Mouse (Mus musculus) G1E (cell line): ENCODE data around the gene Abcg5. TPM values are rescaled to one million over a fixed set of nuclear protein-coding genes. Genes with fewer than 3 reads are reported as not detected.

Experiments used
- ATAC-seq: 2 replicates; pipeline ENCODE4 v1.8.0; 2016; ENCODE audit warnings: mild to moderate bottlenecking; ENCODE audit not compliant: insufficient number of reproducible peaks, poor library complexity, low FRiP score, severe bottlenecking; ENCODE audit errors: extremely low read depth
- DNase-seq: peaks from one replicate; pipeline ENCODE4 v3.0.0; 2012; ENCODE audit warnings: low spot score
- H3K27me3 ChIP-seq: 2 replicates; pipeline ENCODE4 v1.6.1; 2012; ENCODE audit warnings: mild to moderate bottlenecking, low read length, inconsistent platforms; ENCODE audit not compliant: insufficient read depth
- H3K36me3 ChIP-seq: replicated peaks from 2 replicates; pipeline ENCODE3; 2012; ENCODE audit warnings: mild to moderate bottlenecking, inconsistent platforms
- H3K4me1 ChIP-seq: 2 replicates; pipeline ENCODE4 v1.6.1; 2012; ENCODE audit warnings: low read depth, low read length, inconsistent platforms, mixed read lengths; ENCODE audit not compliant: insufficient read depth
- H3K4me3 ChIP-seq: 2 replicates; pipeline ENCODE4 v1.5.1; 2012; ENCODE audit warnings: low read depth, mild to moderate bottlenecking, inconsistent platforms, low read length, moderate library complexity, mixed read lengths
- H3K9me3 ChIP-seq: replicated peaks from 2 replicates; pipeline ENCODE4 v1.6.1; 2012; ENCODE audit warnings: inconsistent platforms
- CTCF ChIP-seq: IDR thresholded peaks from 2 replicates; pipeline ENCODE4 v1.5.1; 2012; ENCODE audit warnings: low read depth, low read length, inconsistent platforms, mixed read lengths
- GATA1 ChIP-seq: IDR thresholded peaks from 2 replicates; pipeline ENCODE4 v1.6.1; 2012; ENCODE audit warnings: borderline replicate concordance, low read length, inconsistent platforms, mixed read lengths
- GATA2 ChIP-seq: IDR thresholded peaks from 2 replicates; pipeline ENCODE4 v1.6.1; 2012; ENCODE audit warnings: low read depth, low read length, inconsistent platforms, borderline replicate concordance
- POLR2AphosphoS5 ChIP-seq: IDR thresholded peaks from 2 replicates; pipeline ENCODE4 v1.6.1; 2012; ENCODE audit warnings: low read depth, low read length, inconsistent platforms; ENCODE audit not compliant: insufficient replicate concordance
- TAL1 ChIP-seq: conservative IDR thresholded peaks from 2 replicates; pipeline ENCODE4 v1.6.1; 2012; ENCODE audit warnings: low read depth, low read length, inconsistent platforms, mixed read lengths
- polyA plus RNA-seq: library from polyadenylated mRNA; stranded (reverse); fragments of >175 nt; gene quantifications from 2 replicates; pipeline ENCODE4 v1.2.3, GENCODE M21; 2012
- total RNA-seq, 2 experiments: library from RNA; stranded (forward) in 1 of 2; stranded (reverse) in 1 of 2; fragments of 200-1000 nt in 1 of 2; fragments of >200 nt in 1 of 2; fragmentation: Nextera tagmentation in 1 of 2; gene quantifications; 2 replicates each; pipeline ENCODE4 v1.2.3; 2014 to 2017

Gene Abcg5
- total and polyA plus RNA-seq, 3 experiments, result 0.16 TPM; not detected in 2

DNA sequence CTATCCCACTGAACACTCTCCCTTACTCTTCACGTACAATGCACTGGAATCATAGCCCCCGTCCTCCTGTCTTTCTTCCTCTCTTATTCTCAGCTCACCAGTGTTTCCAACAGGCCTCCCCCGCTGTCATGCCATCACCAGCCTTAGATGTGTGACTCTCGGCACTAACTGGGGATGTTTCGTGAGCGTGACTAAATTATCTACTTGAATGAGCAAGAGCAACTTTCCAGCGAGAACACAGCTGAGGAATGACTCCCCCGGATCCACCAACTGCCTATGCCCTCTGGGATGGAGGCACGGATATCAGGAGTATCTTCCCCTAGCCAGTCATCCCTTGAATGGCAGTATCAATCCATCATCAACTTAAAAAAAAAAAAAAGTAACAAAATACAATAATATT is 41.2 kb upstream of the Abcg5 start:
- ATAC-seq (no peak), DNase-seq (no peak)
- no peaks in the 10 kb centered on the region for H3K27me3 ChIP-seq
- TF ChIP-seq TAL1, result no peak
- no peak for TF ChIP-seq GATA2
- TF ChIP-seq POLR2AphosphoS5, result no peak
- TF ChIP-seq GATA1, result no peak
- TF ChIP-seq CTCF, result no peak
- peaks cover 91% of the 10 kb centered on the region for H3K36me3 ChIP-seq
- H3K4me1 ChIP-seq, result peaks cover 13% of the 10 kb centered on the region
- no peaks in the 10 kb centered on the region for H3K9me3 ChIP-seq
- no peak overlapping the region for H3K4me3 ChIP-seq

GRCm38 (mm10) chr17:84719105-84719504 is 36.3 kb upstream of the Abcg5 start:
- H3K9me3 ChIP-seq, result no peaks in the 10 kb centered on the region
- ATAC-seq (no peak), DNase-seq (no peak)
- H3K36me3 ChIP-seq, result peaks cover 86% of the 10 kb centered on the region
- TF ChIP-seq TAL1 (no peak), CTCF (no peak), GATA2 (no peak), GATA1 (no peak)
- H3K4me1 ChIP-seq, result peaks cover 4% of the 10 kb centered on the region; the same call in 1 of the 2 replicates
- H3K27me3 ChIP-seq, result no peaks in the 10 kb centered on the region
- H3K4me3 ChIP-seq, result no peak overlapping the region

DNA sequence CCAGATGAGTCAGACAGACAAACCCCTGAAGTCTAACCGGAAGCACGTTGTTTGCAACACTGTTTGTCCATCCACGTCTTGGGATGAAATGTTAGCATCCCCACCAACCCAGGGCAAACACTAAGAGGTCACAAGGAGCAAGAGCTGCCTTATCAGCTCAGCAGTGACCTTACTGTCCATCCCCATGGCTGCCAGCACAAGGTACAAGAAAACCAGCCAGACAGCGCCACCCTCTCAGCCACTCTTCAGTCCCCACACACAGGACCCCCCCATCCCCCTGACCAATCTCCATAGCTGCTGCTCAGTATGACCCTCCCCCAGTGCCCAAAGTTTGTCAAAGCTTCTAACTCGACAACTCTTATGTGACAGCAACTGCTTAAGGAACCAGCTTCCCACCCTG is 34.6 kb upstream of the Abcg5 start:
- Histone ChIP-seq H3K4me1 (peaks cover 4% of the 10 kb centered on the region; the same call in 1 of the 2 replicates), H3K9me3 (no peaks in the 10 kb centered on the region), H3K4me3 (no peak overlapping the region), H3K27me3 (no peaks in the 10 kb centered on the region), H3K36me3 (peaks cover 87% of the 10 kb centered on the region)
- DNase-seq, result no peak
- no peak for TF ChIP-seq POLR2AphosphoS5
- no peak for TF ChIP-seq GATA2
- TF ChIP-seq TAL1, result no peak
- no peak for TF ChIP-seq GATA1
- TF ChIP-seq CTCF, result no peak
- ATAC-seq, result no peak

DNA sequence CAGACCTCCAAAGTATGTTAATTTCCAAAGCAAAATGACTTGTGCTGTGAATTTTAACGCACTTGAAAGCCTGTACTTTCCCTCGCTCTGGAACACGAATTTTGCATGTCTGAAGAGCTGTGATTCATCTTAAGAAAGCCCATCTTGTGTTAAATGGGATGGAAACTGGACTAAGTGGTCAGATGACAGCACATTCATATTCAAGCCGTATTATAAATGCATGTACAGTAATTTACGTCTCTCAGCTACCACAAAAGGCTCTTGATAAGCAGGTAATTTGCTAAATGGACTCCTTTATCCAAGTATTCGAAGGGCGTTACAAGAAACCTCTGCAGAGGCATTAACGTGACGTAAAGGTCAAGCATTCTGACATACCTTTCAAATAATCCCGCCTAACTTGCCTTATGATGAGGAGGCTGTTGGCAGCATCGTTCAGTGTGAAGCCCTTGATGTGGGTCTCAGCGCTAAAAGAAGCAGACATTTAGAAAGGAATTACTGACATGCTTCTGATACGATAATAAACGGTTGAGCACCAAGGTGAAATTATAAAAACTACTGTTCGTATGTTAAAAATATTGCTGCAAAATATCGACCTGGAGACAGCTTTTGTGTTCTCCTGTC is 33.6 kb upstream of the Abcg5 start:
- ATAC-seq (no peak), DNase-seq (no peak)
- Histone ChIP-seq H3K36me3 (peaks cover 87% of the 10 kb centered on the region), H3K9me3 (no peaks in the 10 kb centered on the region), H3K27me3 (no peaks in the 10 kb centered on the region), H3K4me1 (peaks cover 4% of the 10 kb centered on the region; the same call in 1 of the 2 replicates), H3K4me3 (no peak overlapping the region)
- TF ChIP-seq CTCF (no peak), POLR2AphosphoS5 (no peak), GATA2 (no peak), GATA1 (no peak), TAL1 (no peak)

DNA sequence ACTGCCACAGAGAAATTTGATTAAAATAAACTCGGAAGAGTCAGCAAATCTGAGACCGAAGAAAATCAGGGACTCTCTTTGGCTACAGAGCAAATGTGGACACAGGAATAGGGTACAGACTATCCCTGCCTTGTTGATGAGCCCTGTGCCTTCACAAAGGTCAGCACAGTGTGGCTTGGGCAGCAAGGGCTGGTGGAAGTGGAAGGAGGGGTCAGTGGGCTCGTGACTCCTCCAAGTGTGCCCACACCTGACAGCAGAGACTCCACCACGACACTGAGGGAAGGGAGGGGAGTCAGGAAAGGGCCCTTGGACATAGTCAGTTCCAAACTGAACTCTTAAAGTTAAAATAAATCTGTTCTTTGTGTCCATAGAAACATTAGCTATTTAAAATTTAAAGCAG is 32.1 kb upstream of the Abcg5 start:
- H3K27me3 ChIP-seq, result no peaks in the 10 kb centered on the region
- DNase-seq (no peak), ATAC-seq (no peak)
- H3K9me3 ChIP-seq, result no peaks in the 10 kb centered on the region
- TF ChIP-seq TAL1, result no peak
- no peak for TF ChIP-seq GATA2
- TF ChIP-seq GATA1, result no peak
- TF ChIP-seq POLR2AphosphoS5, result no peak
- TF ChIP-seq CTCF, result no peak
- H3K4me1 ChIP-seq, result 0 out of 2 replicates have a peak, but pooled peaks cover 4% of the 10 kb centered on the region
- peaks cover 82% of the 10 kb centered on the region for H3K36me3 ChIP-seq
- no peak overlapping the region for H3K4me3 ChIP-seq

GRCm38 (mm10) chr17:84713563-84714164 is 30.9 kb upstream of the Abcg5 start:
- H3K36me3 ChIP-seq, result peaks cover 84% of the 10 kb centered on the region
- DNase-seq (no peak), ATAC-seq (no peak)
- no peaks in the 10 kb centered on the region for H3K27me3 ChIP-seq
- no peaks in the 10 kb centered on the region for H3K4me1 ChIP-seq
- no peaks in the 10 kb centered on the region for H3K9me3 ChIP-seq
- TF ChIP-seq GATA2 (no peak), TAL1 (no peak), CTCF (no peak), POLR2AphosphoS5 (no peak), GATA1 (no peak)
- H3K4me3 ChIP-seq, result no peak overlapping the region
